Mouse (Mus musculus) common myeloid progenitor, adult 5-6 weeks (primary cell): ENCODE results near the gene Ypel4. TPM values are rescaled to one million over a fixed set of nuclear protein-coding genes. Genes with fewer than 3 reads are reported as not detected.
"Not testable (repeated sequence)": the region's sequence is repeated elsewhere in the genome, so short reads cannot be mapped to it uniquely, and the experiment has no call there.

Source experiments
- ATAC-seq: replicated peaks from 2 replicates; pipeline ENCODE4 v1.8.0; 2016; ENCODE audit warnings: low read depth, mild to moderate bottlenecking, moderate TSS enrichment, inconsistent platforms; ENCODE audit not compliant: poor library complexity, severe bottlenecking
- total RNA-seq: library from RNA; stranded (forward); fragments of 200-1000, 187-1606 nt; gene quantifications from 2 replicates; pipeline ENCODE4 v1.2.3, GENCODE M21; 2017

Gene Ypel4
- total RNA-seq, 1 experiment from 2014 or later, result 0.27 TPM

DNA sequence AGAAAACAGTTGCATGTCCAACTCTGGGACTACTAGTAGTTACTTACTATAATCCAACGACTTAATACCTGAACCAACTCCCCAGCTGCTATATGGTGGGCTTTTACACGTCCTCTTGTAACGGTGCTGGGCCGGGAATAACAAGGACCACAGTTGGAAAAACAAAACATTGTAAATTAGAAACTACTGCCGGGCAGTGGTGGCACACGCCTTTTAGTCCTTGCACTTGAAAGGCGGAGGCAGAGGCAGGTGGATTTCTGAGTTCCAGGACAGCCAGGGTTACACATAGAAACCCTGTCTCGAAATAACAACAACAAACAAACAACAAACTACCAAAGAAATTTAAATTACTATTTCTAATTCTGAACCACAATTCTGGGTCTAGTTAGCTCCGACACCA is 7.1 kb upstream of the Ypel4 start:
- no peak for ATAC-seq

DNA sequence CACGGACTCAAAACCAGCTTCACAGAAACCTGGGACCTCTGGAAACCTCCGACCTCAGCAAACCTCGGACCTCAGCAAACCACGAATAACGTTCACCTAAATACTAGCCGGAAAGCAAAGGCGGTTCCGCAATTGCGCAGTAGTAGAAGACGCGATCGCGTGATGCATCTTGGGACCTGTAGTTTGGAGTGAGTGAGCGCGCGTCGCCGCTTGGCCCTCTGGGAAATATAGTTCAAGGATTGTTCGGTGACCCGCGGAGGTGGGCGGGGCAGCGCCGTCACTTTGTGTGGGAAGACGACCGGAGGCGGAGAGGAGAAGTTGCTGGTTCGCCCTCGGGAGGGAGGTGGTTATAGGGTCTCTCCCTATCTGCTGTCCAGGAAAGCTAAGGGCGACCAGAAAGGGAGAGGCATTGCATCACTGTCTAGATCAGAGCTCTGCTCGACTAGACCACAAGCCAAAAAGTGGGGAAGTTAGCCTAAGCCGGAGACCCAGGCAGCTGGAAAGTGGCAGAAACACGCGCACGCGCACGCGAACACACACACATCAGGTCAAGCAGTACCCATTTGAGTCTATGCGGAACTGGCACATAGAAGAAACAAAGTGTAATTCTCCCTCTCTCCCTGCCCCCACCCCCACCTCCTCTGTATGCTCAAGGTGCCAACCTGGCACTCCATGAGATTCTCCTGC is 6.5 kb upstream of the Ypel4 start, which contains the start of gene Clp1:
Clp1 (minus strand) TSS at position 179 of the 687 bp plus-strand sequence.
- ATAC-seq, result peak; percentile 95

DNA sequence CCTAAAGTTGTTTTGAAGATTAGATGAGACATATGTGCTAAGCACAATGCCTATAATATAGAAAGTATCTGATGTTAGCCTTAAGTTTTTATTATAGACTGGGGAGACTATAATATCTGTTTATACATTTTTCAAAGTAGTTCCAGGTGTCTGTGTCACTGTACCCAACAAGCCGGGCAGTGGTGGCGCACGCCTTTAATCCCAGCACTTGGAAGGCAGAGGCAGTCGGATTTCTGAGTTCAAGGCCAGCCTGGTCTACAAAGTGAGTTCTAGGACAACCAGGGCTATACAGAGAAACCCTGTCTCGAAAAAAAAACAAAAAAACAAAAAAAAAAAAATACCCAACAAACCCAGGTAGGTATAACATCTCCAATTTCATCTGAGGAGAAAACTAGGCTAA is 5.7 kb upstream of the Ypel4 start:
- ATAC-seq, result not testable (repeated sequence)

DNA sequence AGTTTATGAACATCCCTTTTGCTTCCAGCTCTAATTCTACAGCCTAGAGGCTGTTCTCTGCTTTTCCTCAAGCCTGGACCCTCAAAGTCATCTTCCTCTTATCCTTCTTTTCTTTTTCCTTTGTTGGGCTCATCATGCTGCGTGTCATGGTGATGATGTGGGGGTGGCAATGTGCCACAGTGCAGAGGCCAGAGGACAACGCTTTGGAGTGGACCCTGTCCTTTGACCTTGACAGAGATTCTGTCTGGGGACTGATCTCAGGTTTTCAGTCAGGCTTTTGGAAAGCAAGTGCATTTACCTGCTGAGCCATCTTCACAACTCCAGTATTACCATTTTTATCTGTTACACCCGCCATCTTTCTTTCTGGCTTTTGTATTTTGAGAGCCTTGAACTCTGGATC is 2.7 kb upstream of the Ypel4 start:
- ATAC-seq, result no peak

DNA sequence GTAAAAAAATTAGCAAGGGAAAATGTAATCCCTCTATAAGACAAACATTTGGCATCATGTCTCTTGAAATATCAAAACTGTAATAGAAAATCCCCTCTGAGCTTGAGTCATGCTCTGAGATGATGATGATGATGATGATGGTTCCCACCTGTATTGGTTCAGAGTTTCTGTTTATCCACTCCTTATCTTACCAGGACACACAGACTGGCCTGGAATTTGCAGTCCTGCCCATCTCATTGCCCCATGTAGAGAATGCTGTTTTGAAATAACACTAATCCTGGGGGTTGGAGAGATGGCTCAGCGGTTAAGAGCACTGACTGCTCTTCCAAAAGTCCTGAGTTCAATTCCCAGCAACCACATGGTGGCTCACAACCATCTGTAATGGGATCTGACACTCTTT is 1.5 kb upstream of the Ypel4 start:
- no peak for ATAC-seq

DNA sequence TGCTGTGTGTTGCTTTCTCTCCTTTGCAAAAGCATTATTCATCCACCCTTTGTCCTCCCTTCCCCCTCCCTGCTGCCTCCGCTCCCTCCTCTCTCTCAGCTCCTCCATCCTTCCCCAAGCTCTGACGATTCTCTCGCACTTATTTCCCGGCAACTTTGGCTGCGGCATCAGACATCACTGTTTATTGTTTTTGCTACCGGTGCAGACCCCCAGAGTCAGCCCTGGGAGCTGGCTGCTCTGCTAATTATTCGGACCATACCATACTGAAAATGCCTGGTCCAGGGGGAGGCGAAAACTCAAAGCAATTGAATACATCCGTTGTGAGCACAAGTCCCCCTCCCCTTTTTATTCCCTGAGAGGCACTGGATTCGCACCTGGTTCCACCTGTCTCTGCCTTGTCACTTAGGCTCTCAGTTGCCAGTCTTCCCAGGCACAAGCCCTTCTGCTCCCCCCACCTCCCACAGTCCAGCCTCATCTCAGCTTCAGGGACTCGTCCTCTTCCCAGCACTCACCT is 550 bp downstream of the Ypel4 start:
- no peak for ATAC-seq

DNA sequence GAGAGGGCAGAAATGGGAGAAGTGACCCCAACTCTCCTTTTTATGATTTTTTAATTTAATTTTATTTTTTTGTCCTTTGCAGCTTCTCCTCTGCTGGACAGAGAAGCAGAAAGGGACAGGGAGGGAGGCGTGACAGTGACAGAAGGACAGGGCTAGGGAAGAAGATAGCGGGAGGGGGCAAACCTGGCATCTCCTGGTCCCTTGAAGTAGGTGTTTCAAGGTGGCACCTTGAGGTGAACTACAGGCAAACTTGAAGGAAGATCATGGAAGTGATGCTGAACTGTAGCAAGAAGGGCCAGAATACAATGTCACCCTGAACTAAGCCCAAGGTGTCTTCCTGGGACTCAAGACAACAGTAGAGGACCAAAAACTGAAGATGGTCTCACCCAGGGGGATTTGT is 1.1 kb downstream of the Ypel4 start:
- no peak for ATAC-seq

DNA sequence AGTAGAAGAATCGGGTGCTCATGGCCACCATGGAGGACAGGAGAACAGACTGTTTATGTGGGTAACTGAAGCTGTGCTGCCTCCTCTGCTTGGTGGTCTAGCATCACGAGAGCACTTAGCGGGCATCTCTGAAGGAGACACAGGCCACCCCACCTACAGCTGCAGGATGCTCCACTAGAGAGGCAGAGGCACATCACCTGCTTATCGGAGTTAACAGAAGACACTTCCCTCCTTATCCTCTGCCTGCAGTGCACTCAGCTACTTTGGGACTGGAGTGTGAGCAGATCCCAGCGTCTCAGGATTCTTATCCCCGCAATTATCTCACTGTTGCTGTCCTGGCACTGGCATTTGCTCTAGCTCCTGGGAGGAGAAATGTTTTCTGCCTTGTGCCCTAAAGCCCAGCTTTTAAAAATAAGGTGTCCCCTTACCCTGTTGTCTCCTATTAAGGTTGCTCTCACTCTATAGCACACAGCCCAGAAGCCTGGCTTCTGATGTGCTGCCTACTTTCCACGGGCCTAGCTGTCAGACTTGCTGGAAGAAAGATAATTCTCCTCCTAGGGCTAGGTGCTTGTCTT is 1.6 kb downstream of the Ypel4 start:
- ATAC-seq, result peak; percentile 53

DNA sequence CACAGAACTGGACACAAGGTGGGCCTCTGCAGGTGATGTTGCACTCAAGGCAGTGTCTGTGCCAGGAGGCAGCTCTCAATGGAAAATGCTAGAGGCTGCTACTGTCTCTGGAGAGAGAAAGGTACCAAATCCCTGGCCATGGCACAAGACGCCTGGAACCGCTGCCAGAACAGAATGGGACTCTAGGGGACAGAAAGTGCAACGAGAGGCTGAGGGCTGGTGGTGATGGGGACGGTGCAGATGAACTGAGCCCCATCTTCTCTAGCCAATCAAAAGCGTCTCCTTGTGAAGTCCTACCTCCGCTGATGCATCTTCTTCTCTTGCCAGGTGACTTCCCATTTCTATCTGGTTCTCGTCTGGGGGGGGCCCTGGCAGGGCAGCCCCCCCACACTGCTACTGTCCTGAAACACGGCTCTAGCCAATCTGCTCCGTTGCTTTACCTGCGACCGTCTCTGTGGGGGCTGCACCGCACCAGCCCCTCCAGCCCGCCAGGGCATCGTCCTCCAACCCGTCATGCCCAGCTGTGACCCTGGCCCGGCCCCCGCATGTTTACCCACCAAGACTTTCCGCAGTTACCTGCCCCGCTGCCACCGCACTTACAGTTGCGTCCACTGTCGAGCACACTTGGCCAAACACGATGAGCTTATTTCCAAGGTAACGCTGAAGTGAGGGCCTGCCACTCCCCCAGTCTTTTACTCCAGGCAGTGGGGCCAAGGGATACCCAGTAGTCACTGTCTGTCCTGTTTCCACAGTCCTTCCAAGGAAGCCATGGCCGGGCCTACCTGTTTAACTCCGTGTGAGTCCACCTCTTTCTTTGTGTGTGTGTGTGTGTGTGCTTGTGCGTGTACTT is 2.7 kb downstream of the Ypel4 start:
- no peak for ATAC-seq

DNA sequence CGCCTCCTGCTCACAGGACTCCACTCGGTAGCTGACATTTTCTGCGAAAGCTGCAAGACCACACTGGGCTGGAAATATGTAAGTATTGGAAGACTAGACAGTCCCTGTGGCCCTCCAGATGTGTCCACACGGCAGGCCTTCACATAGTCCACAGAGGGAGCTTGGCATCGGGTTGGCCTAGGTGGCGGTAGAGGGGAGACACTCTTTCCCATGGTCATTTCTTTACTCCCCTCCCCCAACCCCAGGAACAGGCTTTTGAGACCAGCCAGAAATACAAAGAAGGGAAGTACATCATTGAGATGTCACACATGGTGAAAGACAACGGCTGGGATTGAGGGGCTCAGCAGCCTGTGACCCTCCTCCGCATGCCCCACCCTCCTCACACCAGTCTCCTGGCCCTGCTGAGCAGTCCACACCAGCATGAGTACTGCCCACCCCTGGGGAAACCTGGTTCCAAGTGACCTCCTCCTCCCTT is 3.6 kb downstream of the Ypel4 start:
- 0 out of 2 replicates have a peak, but pooled peaks have one; percentile 5 for ATAC-seq

DNA sequence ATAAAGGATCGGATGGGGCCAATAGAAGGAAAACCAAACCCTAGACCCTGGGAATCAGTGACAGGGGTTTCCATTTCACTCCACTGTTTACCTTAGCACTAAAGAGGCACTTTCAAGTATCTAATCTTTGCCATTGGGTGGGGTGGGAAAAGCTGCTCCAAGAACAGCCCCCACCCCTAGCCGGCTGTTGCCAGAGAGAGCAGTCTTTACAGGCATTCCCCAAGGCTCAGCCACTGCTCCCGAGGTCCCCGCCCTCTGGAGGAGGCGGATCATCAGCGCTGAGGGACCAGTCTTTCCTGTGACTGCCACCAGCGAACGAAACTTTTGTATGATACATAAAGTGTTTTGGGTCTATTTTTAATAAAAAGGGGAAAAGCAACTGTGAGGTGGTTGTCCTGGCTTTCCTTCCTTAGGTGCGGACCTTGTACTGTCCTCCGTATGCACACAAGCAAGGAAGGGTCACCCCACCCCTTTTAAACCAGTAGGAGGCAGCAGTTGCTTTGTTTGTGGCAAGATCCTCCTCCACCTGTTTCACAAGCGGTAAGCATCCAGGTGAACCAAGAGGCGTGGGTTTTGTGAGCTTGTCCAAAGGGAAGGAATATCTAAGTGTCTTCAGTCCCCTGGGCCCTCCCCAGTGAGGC is 4.5 kb downstream of the Ypel4 start:
- no peak for ATAC-seq

DNA sequence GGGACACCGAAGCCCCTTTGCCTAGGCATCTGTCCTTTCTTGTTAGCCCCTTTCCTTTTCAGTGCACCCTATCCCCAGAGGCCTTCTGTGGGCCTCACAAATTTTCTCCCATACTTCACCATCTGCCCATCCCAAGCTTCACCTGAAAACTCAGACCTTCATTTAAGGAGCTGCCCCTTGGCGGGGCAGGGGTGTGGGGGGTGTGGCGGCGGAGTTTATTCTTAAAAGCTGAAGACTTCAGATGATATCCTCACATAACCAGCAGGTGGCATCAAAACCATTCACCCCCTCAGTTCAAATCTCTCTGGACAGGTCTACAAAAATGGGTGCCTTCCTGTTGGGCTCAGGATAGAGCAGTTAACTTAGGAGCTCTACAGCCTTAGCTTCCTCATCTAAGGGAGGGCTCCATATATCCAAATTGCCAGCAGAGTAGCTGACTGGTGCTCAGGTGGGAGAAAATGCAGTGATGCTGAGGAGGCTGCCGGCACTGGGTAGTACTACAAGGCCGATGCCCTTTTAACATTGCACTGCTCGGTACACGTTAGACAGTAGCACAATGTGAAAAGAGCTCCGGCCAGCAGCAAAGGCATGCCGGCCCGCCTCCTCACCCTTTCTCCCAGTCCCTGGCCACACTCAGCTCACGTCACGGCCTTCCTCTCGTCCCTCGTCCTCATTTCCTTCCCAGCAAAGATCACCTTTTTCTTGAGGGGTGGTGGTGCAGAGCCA is 6.9 kb downstream of the Ypel4 start:
- peak; percentile 23 for ATAC-seq

DNA sequence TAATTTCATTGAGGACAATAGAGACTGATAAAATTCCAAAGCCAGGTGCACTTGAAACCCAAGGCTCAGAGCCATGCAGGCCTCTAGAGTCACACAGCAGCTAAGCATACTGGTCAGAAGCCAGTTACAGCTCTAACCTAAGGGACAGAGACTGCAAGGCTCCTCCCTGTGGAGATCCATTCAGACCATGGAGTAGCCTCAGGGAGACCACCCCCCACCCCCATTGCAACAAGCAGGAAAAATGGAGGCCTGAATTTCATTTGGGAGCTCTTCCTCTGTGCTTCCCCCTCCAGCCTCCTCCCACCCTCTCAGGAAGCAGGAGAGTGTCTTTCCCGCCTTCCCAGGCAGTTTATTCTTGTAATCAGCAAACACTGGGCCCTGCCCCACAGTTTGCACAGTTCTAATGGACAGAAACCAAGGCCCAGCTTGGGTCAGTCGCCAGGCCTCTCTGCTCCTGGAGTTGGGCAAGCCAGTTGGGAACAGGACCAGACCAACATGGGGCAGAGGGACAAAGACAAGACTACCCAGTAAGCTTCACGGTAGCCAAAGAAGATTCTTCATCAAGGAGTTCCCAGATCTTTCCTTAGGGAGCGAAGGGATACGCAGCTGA is 8.1 kb downstream of the Ypel4 start:
- ATAC-seq, result no peak

DNA sequence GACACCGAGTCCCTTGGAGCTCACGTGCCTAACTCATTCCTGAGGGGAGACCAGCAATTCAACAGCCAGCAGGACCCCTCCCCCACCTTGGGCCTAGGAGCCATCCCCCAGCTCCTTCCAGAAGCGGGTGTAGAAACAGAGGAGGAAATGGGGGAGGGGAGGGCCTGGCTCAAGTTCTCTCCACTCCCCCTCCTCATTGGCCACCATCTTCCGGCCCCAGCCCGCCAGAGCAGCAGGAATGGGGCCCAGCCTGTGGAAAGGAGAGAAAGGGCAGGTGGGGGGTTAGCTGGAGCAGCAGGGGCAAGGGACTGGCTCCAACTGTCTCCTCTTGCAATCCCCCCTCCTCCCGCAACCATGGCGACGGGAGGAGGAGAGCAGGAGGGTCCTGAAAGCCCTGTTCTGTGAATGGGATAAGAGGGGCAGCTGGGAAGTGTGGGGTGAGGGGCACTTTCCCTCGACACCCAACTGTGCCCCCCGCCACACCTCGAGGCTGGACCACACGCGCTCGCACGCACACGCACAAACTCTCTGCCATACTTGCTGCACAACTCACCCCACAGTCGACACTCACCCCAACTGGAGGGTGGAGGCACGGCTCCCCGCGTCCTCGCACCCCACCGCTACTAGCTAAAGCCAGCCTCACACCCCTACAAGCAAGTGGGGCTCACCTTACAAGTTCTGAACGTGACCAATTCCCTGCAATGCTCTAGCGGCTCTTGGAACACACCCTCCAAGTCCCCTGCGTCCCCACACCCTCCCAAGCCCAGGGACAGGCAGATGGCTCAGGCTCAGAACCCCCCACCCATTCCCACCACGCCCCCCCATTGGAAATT is 8.8 kb downstream of the Ypel4 start:
- peak; percentile 30 for ATAC-seq

DNA sequence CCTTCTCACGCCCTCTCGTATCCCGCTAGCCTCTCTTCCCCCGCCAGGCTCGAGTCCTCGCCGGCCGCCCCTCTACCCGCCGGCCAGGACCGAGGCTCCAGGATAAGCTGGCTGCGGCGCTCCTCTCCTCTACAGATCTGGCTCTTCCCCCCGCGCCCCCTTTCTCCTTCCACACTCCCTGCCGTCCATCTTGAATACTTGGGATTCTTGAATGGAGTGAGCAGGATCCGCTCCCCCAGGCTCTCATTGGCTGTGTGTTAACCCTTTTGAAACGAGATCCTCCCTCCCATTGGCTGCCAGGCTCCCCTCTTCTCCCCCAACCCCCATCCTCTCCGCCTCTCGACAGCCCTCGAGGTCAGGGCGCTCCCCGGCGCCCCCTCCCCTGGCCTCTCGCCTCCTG is 9.7 kb downstream of the Ypel4 start, which contains the start of gene Gm19426:
Gm19426 (minus strand) TSS at position 95 of the 400 bp plus-strand sequence.
- ATAC-seq, result peak; percentile 79

DNA sequence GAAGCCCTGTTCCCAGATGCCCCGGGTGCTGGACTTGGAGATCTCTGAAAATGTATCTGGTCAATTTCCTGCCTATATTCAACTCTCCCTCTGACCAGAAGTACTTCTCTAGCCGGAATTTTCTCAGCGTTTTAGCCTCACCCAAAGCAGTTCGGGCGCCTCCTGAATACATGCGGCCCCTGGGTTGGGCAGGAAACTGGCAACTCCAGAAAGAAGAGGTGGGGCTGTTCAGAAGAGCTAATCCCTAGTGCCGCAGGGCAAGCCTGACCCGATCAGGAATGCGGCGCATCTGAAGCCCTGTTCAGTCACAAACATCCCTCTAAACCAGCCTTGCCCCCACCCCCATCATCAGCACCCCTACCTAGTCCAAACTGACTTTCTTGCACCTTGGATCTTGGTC is 10.3 kb downstream of the Ypel4 start:
- ATAC-seq, result no peak

DNA sequence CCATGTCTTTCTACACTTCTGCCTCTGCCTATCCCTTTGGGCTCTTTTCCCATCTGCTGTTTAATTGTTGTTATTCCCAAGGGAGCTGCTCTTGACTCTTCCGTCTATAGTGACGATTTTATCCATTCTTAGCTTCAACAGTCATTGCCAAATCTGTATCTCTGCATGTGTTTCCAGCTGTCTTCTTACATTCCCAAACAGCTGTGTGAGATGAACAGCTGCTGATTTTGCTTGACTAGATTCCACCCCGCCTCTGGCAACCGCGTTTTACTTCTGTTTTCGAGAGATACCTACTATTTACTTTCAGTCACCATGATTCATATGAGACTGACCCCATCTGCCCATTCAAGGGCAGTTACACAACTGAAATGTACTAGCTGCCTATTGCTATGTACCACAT is 16.3 kb downstream of the Ypel4 start:
- no peak for ATAC-seq

DNA sequence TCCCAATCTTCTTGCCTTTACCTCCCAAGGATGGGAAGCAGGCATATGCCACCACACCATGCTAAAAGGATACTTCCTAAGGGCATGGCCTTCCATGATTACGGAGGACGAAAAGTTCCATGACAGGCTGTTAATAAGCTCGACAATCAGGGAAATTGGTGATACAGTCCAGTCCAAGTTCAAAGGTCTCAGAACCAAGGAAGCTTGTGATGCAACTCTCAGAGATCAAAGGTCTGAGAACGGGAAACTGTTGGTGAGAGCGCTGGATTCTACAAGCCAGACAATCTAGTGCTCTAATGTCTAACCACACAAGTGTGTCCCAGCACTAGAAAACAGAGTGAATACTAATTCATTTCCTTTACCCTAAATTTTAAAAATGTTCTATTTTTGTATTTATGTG is 22.4 kb downstream of the Ypel4 start:
- no peak for ATAC-seq
